Mouse (Mus musculus): ENCODE data around the gene Olfr96.
A peak's percentile ranks its signal among the peaks of the same experiment; 100 is the strongest.

Olfr96 gene

DNA sequence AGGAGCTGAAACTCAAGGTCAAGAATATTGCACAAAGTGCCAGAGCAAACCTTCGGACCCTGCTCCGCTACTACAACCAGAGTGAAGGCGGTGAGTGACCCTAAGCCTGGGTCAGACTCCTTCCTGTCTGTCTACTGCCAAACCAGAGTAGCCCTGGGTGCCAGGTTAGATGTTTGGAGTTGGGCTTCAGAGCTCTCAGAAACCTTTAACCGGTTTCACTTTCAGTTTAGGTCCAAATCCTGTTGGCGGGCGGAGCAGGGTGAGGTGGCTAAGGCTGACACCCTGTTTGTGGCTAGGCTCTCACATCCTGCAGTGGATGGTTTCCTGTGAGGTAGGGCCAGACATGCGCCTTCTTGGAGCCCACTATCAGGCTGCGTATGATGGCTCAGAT, 50.8 kb downstream of the Olfr96 start:
- peak; percentile 46 for DNase-seq (ENCODE audit: low read depth, low spot score)

DNA sequence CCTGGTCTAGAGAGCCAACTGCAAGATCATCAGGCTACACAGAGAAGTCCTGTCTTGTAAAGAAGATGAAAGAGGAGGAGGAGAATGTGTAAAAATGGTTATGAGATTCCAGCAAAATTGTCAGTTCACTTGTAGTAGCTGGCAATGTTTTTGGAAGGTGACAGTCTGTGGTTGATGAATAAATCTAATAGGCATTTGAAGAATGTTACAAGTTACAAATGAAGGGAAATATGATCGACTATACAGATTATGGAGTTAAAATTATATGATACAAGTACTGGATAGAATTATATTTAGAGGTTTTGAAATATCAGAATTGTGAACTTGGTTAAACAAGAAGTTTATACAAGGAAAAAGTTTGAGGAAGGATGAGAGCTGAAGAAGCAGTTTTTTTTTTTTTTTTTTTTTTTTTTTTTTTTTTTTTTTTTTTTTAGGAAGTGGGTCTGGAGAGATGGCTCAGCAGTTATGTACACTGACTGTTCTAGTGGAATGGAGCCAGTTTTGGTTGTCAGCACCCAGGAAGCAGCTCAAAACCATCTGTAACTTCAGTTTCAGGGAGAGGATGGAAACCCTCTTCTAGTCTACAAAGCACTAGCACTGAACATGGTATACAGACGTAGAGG, 55.8 kb downstream of the Olfr96 start:
- peak; percentile 16 for DNase-seq (ENCODE audit: low read depth, low spot score)
